Mouse (Mus musculus): ENCODE measurements around the gene Col1a2. TPM values are rescaled to one million over a fixed set of nuclear protein-coding genes. Genes with fewer than 3 reads are reported as not detected.

The Col1a2 gene
- 10 to 100 TPM; 51.2 to 77.6 TPM for total RNA-seq (2021)
- long read RNA-seq, experiment 1, partial matches to known transcripts = 16 of 19 reads
- long read RNA-seq, experiment 1, other reads (novel, unspliced or antisense) = 3 of 19 reads
- long read RNA-seq, experiment 2, partial matches to known transcripts = 32 of 35 reads
- long read RNA-seq, experiment 2, other reads (novel, unspliced or antisense) = 3 of 35 reads

GRCm38 (mm10) chr6:4504603-4505131, at the start of gene Col1a2:
Gene Col1a2 (plus strand): TSS chr6:4504814.
- no peak for DNase-seq (ENCODE audit: low spot score in 2 of 2)

GRCm38 (mm10) chr6:4455518-4455917, 49.1 kb upstream of the Col1a2 start:
- no peak for DNase-seq (ENCODE audit: low spot score in 2 of 2)

GRCm38 (mm10) chr6:4455961-4456617, 48.5 kb upstream of the Col1a2 start:
- no peak for DNase-seq (ENCODE audit: low spot score in 2 of 2)

GRCm38 (mm10) chr6:4456691-4457447, 47.7 kb upstream of the Col1a2 start:
- no peak for DNase-seq (ENCODE audit: low spot score in 2 of 2)

- no peak for DNase-seq (ENCODE audit: low spot score in 2 of 2)
Observed at GRCm38 (mm10) chr6:4457555-4457996, 47.0 kb upstream of the Col1a2 start.

GRCm38 (mm10) chr6:4465320-4465719, 39.3 kb upstream of the Col1a2 start:
- no peak for DNase-seq (ENCODE audit: low spot score in 2 of 2)

GRCm38 (mm10) chr6:4483577-4483936, 21.1 kb upstream of the Col1a2 start:
- no peak for DNase-seq (ENCODE audit: low spot score in 2 of 2)

- DNase-seq (ENCODE audit: low spot score in 2 of 2) = no peak
Observed at GRCm38 (mm10) chr6:4483937-4484601, 20.5 kb upstream of the Col1a2 start.

- no peak for DNase-seq (ENCODE audit: low spot score in 2 of 2)
Observed at GRCm38 (mm10) chr6:4488349-4488748, 16.3 kb upstream of the Col1a2 start.

- DNase-seq (ENCODE audit: low spot score in 2 of 2) = no peak
Observed at GRCm38 (mm10) chr6:4488966-4489365, 15.6 kb upstream of the Col1a2 start.

GRCm38 (mm10) chr6:4489366-4490245, 15.0 kb upstream of the Col1a2 start:
- no peak for DNase-seq (ENCODE audit: low spot score in 2 of 2)

GRCm38 (mm10) chr6:4493666-4494065, 10.9 kb upstream of the Col1a2 start:
- no peak for DNase-seq (ENCODE audit: low spot score in 2 of 2)

- no peak for DNase-seq (ENCODE audit: low spot score in 2 of 2)
Observed at GRCm38 (mm10) chr6:4496428-4496827, 8.2 kb upstream of the Col1a2 start.

- DNase-seq (ENCODE audit: low spot score in 2 of 2) = no peak
Observed at GRCm38 (mm10) chr6:4503106-4503505, 1.5 kb upstream of the Col1a2 start.

- peak in 1 of 2 experiments; percentile 27 for DNase-seq (ENCODE audit: low spot score in 2 of 2)
Observed at GRCm38 (mm10) chr6:4505158-4505997, 764 bp downstream of the Col1a2 start.

GRCm38 (mm10) chr6:4506106-4506505, 1.5 kb downstream of the Col1a2 start:
- DNase-seq (ENCODE audit: low spot score in 2 of 2) = no peak

- no peak for DNase-seq (ENCODE audit: low spot score in 2 of 2)
Observed at GRCm38 (mm10) chr6:4506791-4507190, 2.2 kb downstream of the Col1a2 start.

GRCm38 (mm10) chr6:4507323-4507722, 2.7 kb downstream of the Col1a2 start:
- no peak for DNase-seq (ENCODE audit: low spot score in 2 of 2)

- no peak for DNase-seq (ENCODE audit: low spot score in 2 of 2)
Observed at GRCm38 (mm10) chr6:4508279-4508678, 3.7 kb downstream of the Col1a2 start.

All from adrenal gland, adult 18-20 months (tissue).